Mouse (Mus musculus) midbrain, embryonic 10.5 days (tissue): Measurements from ENCODE around the gene Pstpip1. TPM values are rescaled to one million over a fixed set of nuclear protein-coding genes. Genes with fewer than 3 reads are reported as not detected.
A peak's percentile ranks its signal among the peaks of the same experiment; 100 is the strongest.

Source experiments
- DNase-seq: peaks from one replicate; pipeline ENCODE4 v3.0.0-alpha.2; 2017; ENCODE audit warnings: low spot score
- H3K27ac ChIP-seq: fragments of 300-500 bp; sonication (generic); replicated peaks from 2 replicates; pipeline ENCODE4 v1.5.1; 2016; ENCODE audit warnings: mild to moderate bottlenecking
- H3K27me3 ChIP-seq: fragments of 300-500 bp; sonication (generic); 2 replicates; pipeline ENCODE4 v1.6.1; 2016; ENCODE audit warnings: low read depth, mild to moderate bottlenecking; ENCODE audit not compliant: poor library complexity, severe bottlenecking
- H3K36me3 ChIP-seq: fragments of 300-500 bp; sonication (generic); 2 replicates; pipeline ENCODE4 v1.6.1; 2016; ENCODE audit warnings: mild to moderate bottlenecking, moderate library complexity
- H3K4me1 ChIP-seq: fragments of 300-500 bp; sonication (generic); 2 replicates; pipeline ENCODE4 v1.6.1; 2016
- H3K4me3 ChIP-seq: fragments of 300-500 bp; sonication (generic); 2 replicates; pipeline ENCODE4 v1.5.1; 2016; ENCODE audit warnings: mild to moderate bottlenecking, moderate library complexity
- H3K9me3 ChIP-seq: fragments of 300-500 bp; sonication (generic); replicated peaks from 2 replicates; pipeline ENCODE4 v1.6.1; 2016; ENCODE audit warnings: mild to moderate bottlenecking
- WGBS: fragments of 180-500 bp; shearing (Covaris S2); methylation state at CpG from one replicate; pipeline ENCODE4 v1.1.7; 2016; 5-methylcytosine and 5-hydroxymethylcytosine counted together
- polyA plus RNA-seq: library from polyadenylated mRNA; unstranded; fragments of >200 nt; fragmentation: Nextera tagmentation; extraction: Ambion mirVana; gene quantifications from 2 replicates; pipeline ENCODE4 v1.2.1, GENCODE M21; 2016

Gene Pstpip1
- polyA plus RNA-seq, 1 experiment from 2014 or later: 0.52 TPM

- Histone ChIP-seq H3K9me3 (no peaks in the 10 kb centered on the region), H3K27ac (peak overlapping the region; percentile 61), H3K36me3 (peaks cover 44% of the 10 kb centered on the region), H3K27me3 (no peaks in the 10 kb centered on the region), H3K4me1 (peaks cover 18% of the 10 kb centered on the region), H3K4me3 (no peak overlapping the region)
- DNase-seq: no peak
- 73% methylated on average over 7 of the region's 7 CpGs for WGBS
Observed at GRCm38 (mm10) chr9:56075901-56076620, 13.7 kb upstream of the Pstpip1 start.

- H3K9me3 ChIP-seq: no peaks in the 10 kb centered on the region
- H3K4me3 ChIP-seq: no peak overlapping the region
- peaks cover 18% of the 10 kb centered on the region for H3K4me1 ChIP-seq
- H3K27me3 ChIP-seq: no peaks in the 10 kb centered on the region
- H3K36me3 ChIP-seq: peaks cover 27% of the 10 kb centered on the region
- H3K27ac ChIP-seq: no peak overlapping the region
- no peak for DNase-seq
- 89% methylated on average over 5 of the region's 5 CpGs for WGBS
Observed at GRCm38 (mm10) chr9:56079587-56079986, 10.2 kb upstream of the Pstpip1 start.

DNA sequence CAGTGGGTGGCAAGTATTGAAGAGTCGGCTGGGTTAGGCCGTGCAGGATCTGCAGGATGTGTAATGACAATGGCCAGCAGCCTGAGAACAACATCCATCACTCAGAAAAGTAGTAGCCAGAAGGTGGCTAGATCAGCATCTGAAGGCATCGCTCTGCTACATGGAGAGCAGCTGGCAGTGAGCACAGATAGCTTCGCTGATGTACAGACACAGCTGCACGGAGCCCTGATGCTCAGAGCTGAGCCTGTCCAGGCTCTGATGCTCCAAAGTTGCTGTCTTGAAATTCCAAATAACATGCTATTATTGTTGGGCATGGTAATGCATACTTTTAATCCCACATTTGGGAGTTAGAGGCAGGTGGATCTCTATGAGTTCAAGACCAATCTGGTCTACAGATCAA lies 3.2 kb upstream of the Pstpip1 start:
- Histone ChIP-seq H3K4me3 (no peak overlapping the region), H3K9me3 (no peaks in the 10 kb centered on the region), H3K4me1 (peaks cover 17% of the 10 kb centered on the region), H3K27ac (no peak overlapping the region), H3K36me3 (peaks cover 5% of the 10 kb centered on the region; the same call in 1 of the 2 replicates), H3K27me3 (no peaks in the 10 kb centered on the region)
- WGBS: 96% methylated on average over 5 of the region's 5 CpGs
- no peak for DNase-seq

DNA sequence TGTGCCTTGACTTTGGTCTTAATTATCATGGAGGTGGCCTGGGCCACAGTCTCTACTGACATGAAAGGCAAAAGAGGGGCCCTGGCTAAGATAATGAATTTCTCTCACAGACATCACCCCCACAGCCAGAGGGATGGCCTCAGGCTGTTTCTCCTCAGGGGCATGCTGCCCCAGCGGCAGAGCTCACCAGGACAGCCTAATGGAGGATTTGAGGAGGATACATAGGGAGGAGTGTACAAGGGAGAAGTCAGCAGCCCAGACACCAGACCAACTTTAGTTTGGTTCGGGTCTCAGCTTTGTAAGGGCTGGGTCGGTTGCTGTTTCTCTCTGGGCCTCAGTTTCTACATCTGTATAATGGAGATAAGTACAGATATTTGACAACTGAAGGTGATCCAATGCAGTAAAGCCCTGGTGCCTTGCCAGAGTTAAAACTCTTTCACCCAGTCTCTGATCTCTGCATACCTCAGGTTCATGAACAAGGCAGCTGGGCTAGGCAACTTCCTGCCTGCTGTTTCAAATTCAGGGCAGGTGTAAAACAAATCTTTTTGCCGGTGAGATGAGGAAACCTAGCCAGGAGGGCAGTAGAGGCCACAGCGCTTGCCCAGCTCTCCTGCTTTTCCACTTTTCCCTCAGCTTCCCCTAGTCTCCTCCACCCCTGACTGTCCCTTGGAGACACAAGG lies 924 bp downstream of the Pstpip1 start:
- Histone ChIP-seq H3K4me1 (peaks cover 12% of the 10 kb centered on the region; the same call in 1 of the 2 replicates), H3K27me3 (no peaks in the 10 kb centered on the region), H3K36me3 (no peaks in the 10 kb centered on the region), H3K4me3 (no peak overlapping the region), H3K9me3 (no peaks in the 10 kb centered on the region), H3K27ac (no peak overlapping the region)
- WGBS: 85% methylated on average over 5 of the region's 5 CpGs
- DNase-seq: no peak

GRCm38 (mm10) chr9:56092102-56092501 lies 2.3 kb downstream of the Pstpip1 start:
- Histone ChIP-seq H3K4me1 (0 out of 2 replicates have a peak, but pooled peaks cover 12% of the 10 kb centered on the region), H3K36me3 (no peaks in the 10 kb centered on the region), H3K27ac (no peak overlapping the region), H3K9me3 (no peaks in the 10 kb centered on the region), H3K27me3 (no peaks in the 10 kb centered on the region), H3K4me3 (no peak overlapping the region)
- WGBS: 37% methylated on average over 2 of the region's 2 CpGs
- no peak for DNase-seq

GRCm38 (mm10) chr9:56097584-56098298 lies 8.0 kb downstream of the Pstpip1 start:
- Histone ChIP-seq H3K9me3 (no peaks in the 10 kb centered on the region), H3K27ac (no peak overlapping the region), H3K36me3 (no peaks in the 10 kb centered on the region), H3K4me1 (no peaks in the 10 kb centered on the region), H3K27me3 (no peaks in the 10 kb centered on the region), H3K4me3 (no peak overlapping the region)
- 88% methylated on average over 4 of the region's 4 CpGs for WGBS
- no peak for DNase-seq

DNA sequence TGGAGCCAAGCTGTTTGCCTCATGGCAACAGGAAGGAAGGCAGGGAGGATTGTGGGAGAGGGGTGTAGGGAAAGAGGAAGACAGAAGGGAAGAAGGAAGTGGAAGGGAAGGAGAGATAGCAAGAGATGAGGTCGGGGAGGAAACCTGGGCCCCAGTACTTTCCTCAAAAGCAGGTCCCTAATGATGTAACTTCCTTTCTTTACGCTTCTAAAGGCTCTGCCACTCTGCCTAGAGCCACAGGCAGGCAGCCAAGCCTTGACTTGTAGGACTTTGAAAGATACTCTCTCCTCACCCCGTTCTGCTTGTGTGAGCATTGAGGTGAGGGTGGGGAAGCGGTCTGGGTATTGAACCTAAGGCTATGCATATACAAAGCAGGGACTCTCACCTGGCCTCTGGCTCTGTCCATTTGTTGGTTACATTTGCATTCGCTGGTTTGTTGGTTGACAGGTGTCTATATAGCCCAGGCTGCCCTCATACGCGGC lies 10.3 kb downstream of the Pstpip1 start:
- Histone ChIP-seq H3K4me1 (no peaks in the 10 kb centered on the region), H3K36me3 (no peaks in the 10 kb centered on the region), H3K27me3 (no peaks in the 10 kb centered on the region), H3K27ac (no peak overlapping the region), H3K4me3 (no peak overlapping the region), H3K9me3 (no peaks in the 10 kb centered on the region)
- no peak for DNase-seq
- WGBS: 89% methylated on average over 7 of the region's 7 CpGs

- H3K27me3 ChIP-seq: no peaks in the 10 kb centered on the region
- H3K4me1 ChIP-seq: no peaks in the 10 kb centered on the region
- H3K9me3 ChIP-seq: no peaks in the 10 kb centered on the region
- no peak overlapping the region for H3K27ac ChIP-seq
- 81% methylated on average over 4 of the region's 4 CpGs for WGBS
- no peak for DNase-seq
- no peak overlapping the region for H3K4me3 ChIP-seq
- H3K36me3 ChIP-seq: no peaks in the 10 kb centered on the region
Observed at GRCm38 (mm10) chr9:56101022-56101421, 11.3 kb downstream of the Pstpip1 start.

GRCm38 (mm10) chr9:56104921-56105320 lies 15.2 kb downstream of the Pstpip1 start:
- DNase-seq: no peak
- Histone ChIP-seq H3K36me3 (no peaks in the 10 kb centered on the region), H3K9me3 (no peaks in the 10 kb centered on the region), H3K4me1 (peaks cover 11% of the 10 kb centered on the region), H3K27me3 (no peaks in the 10 kb centered on the region), H3K4me3 (no peak overlapping the region), H3K27ac (no peak overlapping the region)
- 84% methylated on average over 7 of the region's 7 CpGs for WGBS

DNA sequence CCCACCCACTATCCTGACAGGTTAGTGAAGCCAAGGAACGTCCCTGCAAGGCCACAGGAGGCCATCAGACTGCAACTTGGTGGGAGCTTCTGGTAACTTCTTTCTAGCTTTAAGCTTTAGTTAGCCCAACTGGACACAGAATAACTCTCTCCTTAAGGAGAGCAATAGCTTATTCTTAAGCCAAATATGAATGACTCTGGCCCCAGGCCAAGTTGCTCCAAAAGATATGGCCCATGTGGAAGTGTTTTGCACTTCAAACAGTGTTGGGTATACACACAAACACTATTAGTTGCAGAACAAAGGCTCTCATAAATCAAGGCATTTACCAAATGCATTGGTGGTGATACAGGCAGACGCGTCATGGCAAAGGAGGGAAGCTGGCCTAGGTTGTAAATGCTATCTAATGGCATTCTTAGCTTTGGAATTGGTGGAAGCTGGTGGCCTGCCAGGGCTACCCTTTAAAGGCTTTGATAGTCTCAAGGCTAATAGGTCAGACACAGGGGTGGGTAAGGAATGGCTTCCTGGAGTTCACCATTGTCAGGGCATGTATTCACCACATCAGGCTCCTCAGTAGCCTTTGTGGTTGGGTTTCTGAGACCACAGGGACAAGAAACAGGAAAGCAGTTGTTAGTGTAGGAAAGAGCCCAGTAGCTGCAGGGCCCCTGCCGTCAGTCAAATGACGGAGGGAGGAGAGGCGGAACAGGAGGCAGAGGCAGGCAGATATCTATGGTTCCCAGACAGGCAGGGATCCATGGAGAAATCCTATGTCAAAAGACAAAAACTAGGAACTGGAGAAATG lies 16.7 kb downstream of the Pstpip1 start:
- no peak for DNase-seq
- Histone ChIP-seq H3K36me3 (no peaks in the 10 kb centered on the region), H3K4me3 (no peak overlapping the region), H3K27ac (no peak overlapping the region), H3K27me3 (no peaks in the 10 kb centered on the region), H3K4me1 (peaks cover 11% of the 10 kb centered on the region), H3K9me3 (no peaks in the 10 kb centered on the region)
- WGBS: 75% methylated on average over 6 of the region's 6 CpGs

- H3K36me3 ChIP-seq: no peaks in the 10 kb centered on the region
- peaks cover 11% of the 10 kb centered on the region for H3K4me1 ChIP-seq
- H3K27ac ChIP-seq: no peak overlapping the region
- H3K27me3 ChIP-seq: no peaks in the 10 kb centered on the region
- H3K9me3 ChIP-seq: no peaks in the 10 kb centered on the region
- DNase-seq: no peak
- 68% methylated on average over 6 of the region's 6 CpGs for WGBS
- H3K4me3 ChIP-seq: no peak overlapping the region
Observed at GRCm38 (mm10) chr9:56107527-56107926, 17.8 kb downstream of the Pstpip1 start.

DNA sequence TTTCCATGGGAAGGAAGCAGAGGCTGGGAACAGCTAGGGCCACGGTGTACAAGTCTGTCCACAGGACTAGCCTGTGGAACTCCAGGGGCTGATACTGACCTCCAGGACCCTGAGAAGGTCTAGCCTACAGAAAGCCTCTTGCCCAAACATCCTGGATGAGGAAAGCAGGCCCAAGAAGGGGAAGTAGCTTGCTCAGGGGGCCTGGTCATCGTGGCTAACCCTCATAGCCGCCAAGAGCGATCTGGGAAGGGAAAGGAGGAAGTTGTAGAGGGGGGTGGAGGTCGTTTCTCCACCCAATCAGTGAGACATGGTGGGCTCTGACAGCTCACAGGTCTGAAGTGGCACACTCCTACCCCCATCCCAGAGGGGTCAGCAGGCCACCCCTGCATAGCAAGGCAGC lies 18.4 kb downstream of the Pstpip1 start:
- Histone ChIP-seq H3K27me3 (no peaks in the 10 kb centered on the region), H3K9me3 (no peaks in the 10 kb centered on the region), H3K36me3 (no peaks in the 10 kb centered on the region), H3K4me1 (peaks cover 11% of the 10 kb centered on the region), H3K27ac (no peak overlapping the region; the same call in 1 of the 2 replicates), H3K4me3 (no peak overlapping the region)
- DNase-seq: no peak
- WGBS: 79% methylated on average over 5 of the region's 5 CpGs
